11 mouse cellular contexts compared by ENCODE assay signal in genomic region chr10:9272243-9272642, GRCm38 (mm10).
DNase-seq lines count a peak whose midpoint lies in the region; ATAC-seq lines count a peak whose summit lies in the region.
"Had no signal": no experiment of that assay in that cellular context is flagged by ENCODE, and none has a peak within 500 bp of the region (broad histone marks: within the 10 kb centered on the region; RNA-seq: fewer than 3 reads in every experiment).

No protein-coding gene starts in this region.

- H3K9ac ChIP-seq in embryonic facial prominence, embryonic 14.5 days (ENCODE audit: low read depth, low read length), result no peak overlapping the region
- H3K9ac ChIP-seq in midbrain, embryonic 13.5 days (replicated peaks), result no peak overlapping the region
- no peak overlapping the region for H3K9ac ChIP-seq in liver, embryonic 11.5 days (ENCODE audit: low read depth, low read length)
- H3K9ac ChIP-seq: stomach, embryonic 15.5 days had no signal

- 12% methylated on average over 5 of the region's 5 CpGs for WGBS in embryonic facial prominence, embryonic 14.5 days
- WGBS in midbrain, embryonic 13.5 days, result 19% methylated on average over 5 of the region's 5 CpGs
- WGBS in liver, embryonic 11.5 days, result 62% methylated on average over 5 of the region's 5 CpGs

- 0 out of 2 replicates have a peak, but pooled peaks cover 11% of the 10 kb centered on the region for H3K4me1 ChIP-seq in embryonic facial prominence, embryonic 14.5 days (ENCODE audit: control insufficient read depth, insufficient read depth, low read length)
- peaks cover 25% of the 10 kb centered on the region for H3K4me1 ChIP-seq in midbrain, embryonic 13.5 days (replicated peaks)
- H3K4me1 ChIP-seq in liver, embryonic 11.5 days (replicated peaks; ENCODE audit: control insufficient read depth, insufficient read depth, low read length), result no peaks in the 10 kb centered on the region
- H3K4me1 ChIP-seq: stomach, embryonic 15.5 days had no signal

- intact Hi-C loops in heart, postnatal 25 days (cut with DNase I), result no loop called here
- intact Hi-C loops in heart, postnatal 14 days (cut with DNase I), result no loop called here

- H3K4me2 ChIP-seq in embryonic facial prominence, embryonic 14.5 days (ENCODE audit: low read depth, low read length), result 0 out of 2 replicates have a peak overlapping the region, but pooled peaks have one; percentile 12
- 0 out of 2 replicates have a peak overlapping the region, but pooled peaks have one; percentile 7 for H3K4me2 ChIP-seq in midbrain, embryonic 13.5 days (replicated peaks)
- no peak overlapping the region for H3K4me2 ChIP-seq in liver, embryonic 11.5 days
- H3K4me2 ChIP-seq: stomach, embryonic 15.5 days had no signal

- H3K36me3 ChIP-seq in embryonic facial prominence, embryonic 14.5 days (ENCODE audit: control insufficient read depth, insufficient read depth, low read length), result no peaks in the 10 kb centered on the region
- H3K36me3 ChIP-seq in midbrain, embryonic 13.5 days, result no peaks in the 10 kb centered on the region
- no peaks in the 10 kb centered on the region for H3K36me3 ChIP-seq in liver, embryonic 11.5 days (ENCODE audit: control insufficient read depth, insufficient read depth, low read length)
- H3K36me3 ChIP-seq: stomach, embryonic 15.5 days had no signal

- ATAC-seq in embryonic facial prominence, embryonic 14.5 days (ENCODE audit: low read depth), result peak; percentile 81
- peak; percentile 96 for ATAC-seq in midbrain, embryonic 13.5 days
- no peak for ATAC-seq in liver, embryonic 11.5 days (replicated peaks; ENCODE audit: low FRiP score)

- H3K27ac ChIP-seq in embryonic facial prominence, embryonic 14.5 days (replicated peaks; ENCODE audit: low read depth, low read length), result peak overlapping the region; percentile 48; the same call in 1 of the 2 replicates
- peak overlapping the region; percentile 63 for H3K27ac ChIP-seq in midbrain, embryonic 13.5 days
- no peak overlapping the region for H3K27ac ChIP-seq in liver, embryonic 11.5 days (ENCODE audit: low read depth, low read length)
- H3K27ac ChIP-seq: heart, adult 2 months; stomach, embryonic 15.5 days had no signal

- no peaks in the 10 kb centered on the region for H3K9me3 ChIP-seq in embryonic facial prominence, embryonic 14.5 days (ENCODE audit: control insufficient read depth, low read length)
- no peaks in the 10 kb centered on the region for H3K9me3 ChIP-seq in midbrain, embryonic 13.5 days
- no peaks in the 10 kb centered on the region for H3K9me3 ChIP-seq in liver, embryonic 11.5 days (ENCODE audit: control insufficient read depth, low read length)
- H3K9me3 ChIP-seq: stomach, embryonic 15.5 days had no signal

- peak; percentile 13 to 19 for DNase-seq in heart, adult 18-20 months
- no peak for DNase-seq in heart, postnatal 25 days (ENCODE audit: low spot score)
- peak; percentile 89 for DNase-seq in embryonic facial prominence, embryonic 14.5 days (ENCODE audit: low spot score)
- peak; percentile 3 to 43 for DNase-seq in heart, postnatal 14 days
- DNase-seq in gastrocnemius, adult 18-20 months (ENCODE audit: low spot score), result no peak
- DNase-seq in liver, embryonic 11.5 days (ENCODE audit: low spot score), result no peak
- DNase-seq in adrenal gland, adult 8-10 months, result no peak
- DNase-seq: lung, postnatal 4 days had no signal

- no peaks in the 10 kb centered on the region for H3K27me3 ChIP-seq in embryonic facial prominence, embryonic 14.5 days (replicated peaks; ENCODE audit: control insufficient read depth, insufficient read depth, low read length)
- H3K27me3 ChIP-seq in midbrain, embryonic 13.5 days, result no peaks in the 10 kb centered on the region
- H3K27me3 ChIP-seq in liver, embryonic 11.5 days (replicated peaks; ENCODE audit: control insufficient read depth, insufficient read depth, low read length), result no peaks in the 10 kb centered on the region
- H3K27me3 ChIP-seq: stomach, embryonic 15.5 days had no signal

- H3K4me3 ChIP-seq in embryonic facial prominence, embryonic 14.5 days (ENCODE audit: low read depth, low read length), result no peak overlapping the region
- H3K4me3 ChIP-seq in midbrain, embryonic 13.5 days (replicated peaks), result no peak overlapping the region
- H3K4me3 ChIP-seq in liver, embryonic 11.5 days (ENCODE audit: low read depth, low read length), result no peak overlapping the region
- H3K4me3 ChIP-seq: heart, adult 2 months; stomach, embryonic 15.5 days had no signal

Comparison
In these comparisons a context has a peak if more than half of its experiments do, and no peak if none do; other contexts are left out.
1. DNase-seq: peak in heart, adult 18-20 months (2 of 2), embryonic facial prominence, embryonic 14.5 days (single experiment) and heart, postnatal 14 days (2 of 2); none in heart, postnatal 25 days (single experiment), gastrocnemius, adult 18-20 months (single experiment), liver, embryonic 11.5 days (single experiment) and adrenal gland, adult 8-10 months (single experiment).